Comparison of ENCODE assay signal across 28 mouse cellular contexts in the genomic region with DNA sequence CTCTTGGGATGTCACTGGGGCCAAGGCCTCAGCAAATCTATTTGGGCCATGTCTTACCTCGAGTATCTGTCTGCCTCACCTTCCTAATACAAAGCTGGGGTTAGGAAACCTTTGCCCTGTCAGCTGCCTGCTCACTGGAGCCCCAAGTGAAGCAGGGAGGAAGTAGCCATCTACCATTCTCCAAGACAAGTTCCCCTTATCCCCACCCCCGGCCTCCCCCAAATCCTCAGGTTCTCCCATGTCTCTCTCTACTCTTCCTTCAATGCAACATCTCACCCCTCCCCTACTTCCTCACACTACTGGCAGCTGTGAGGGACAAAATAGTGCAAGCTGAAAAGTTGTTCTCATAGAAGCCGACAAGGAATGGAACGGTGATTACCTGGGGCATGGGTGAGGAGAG. TPM values are rescaled to one million over a fixed set of nuclear protein-coding genes. Genes with fewer than 3 reads are reported as not detected.
DNase-seq lines count a peak whose midpoint lies in the region; ATAC-seq and TF ChIP-seq lines count a peak whose summit lies in the region.
"Had no signal": no experiment of that assay in that cellular context is flagged by ENCODE, and none has a peak within 500 bp of the region (broad histone marks: within the 10 kb centered on the region; RNA-seq: fewer than 3 reads in every experiment).

No protein-coding gene starts in this region.

- no peak for TF ChIP-seq CTCF in lung, adult 2 months (IDR thresholded peaks at IDR 0.05; ENCODE audit: insufficient read depth, low read length)
- TF ChIP-seq CTCF in lung, postnatal 0 days (IDR thresholded peaks at IDR 0.05): no peak

- no peak for TF ChIP-seq POLR2A in lung, adult 2 months (IDR thresholded peaks at IDR 0.05; ENCODE audit: borderline replicate concordance, extremely low read depth, low read depth, low read length)

- DNase-seq in heart, adult 11 months: peak; percentile 73
- no peak for DNase-seq in heart, adult 9 months (ENCODE audit: low spot score in 2 of 2)
- peak; percentile 5 for DNase-seq in lung, adult 2 months
- no peak for DNase-seq in lung, postnatal 0 days (ENCODE audit: low spot score)
- DNase-seq: adrenal gland, adult 8-10 months; adrenal gland, postnatal 14 days; adrenal gland, postnatal 36 days; B cell, adult 2 months; cerebellum, adult 11-12 months; cerebellum, adult 2 months; cerebellum, adult 9-10 months; cerebellum, postnatal 10 days; cerebellum, postnatal 25 days had no signal

- peaks cover 11% of the 10 kb centered on the region; the same call in 1 of the 2 replicates for H3K36me3 ChIP-seq in lung, postnatal 0 days (ENCODE audit: insufficient read depth, low read length)
- H3K36me3 ChIP-seq: embryonic facial prominence, embryonic 12.5 days; G1E had no signal

- H3K4me3 ChIP-seq in lung, adult 2 months (replicated peaks; ENCODE audit: extremely low read depth, low read depth, low read length): no peak overlapping the region
- H3K4me3 ChIP-seq in lung, postnatal 0 days (ENCODE audit: low read depth, low read length): no peak overlapping the region
- H3K4me3 ChIP-seq: embryonic facial prominence, embryonic 10.5 days; embryonic facial prominence, embryonic 12.5 days; forebrain, embryonic 13.5 days had no signal

- ATAC-seq in lung, postnatal 0 days: no peak
- peak; percentile 38 for ATAC-seq in granulocyte monocyte progenitor cell, adult 5-6 weeks (replicated peaks; ENCODE audit: poor library complexity, severe bottlenecking)
- no peak for ATAC-seq in frontal cortex, adult (ENCODE audit: low TSS enrichment)
- ATAC-seq: activated CD4-positive, CD25-positive, alpha-beta regulatory T cell, adult 4 months; CD4-positive, CD25-positive, alpha-beta regulatory T cell, adult 4 months; forebrain, embryonic 13.5 days; forebrain, embryonic 16.5 days; Patski had no signal

- WGBS in lung, adult 2 months: 73% methylated on average over 4 of the region's 4 CpGs
- WGBS in lung, postnatal 0 days: 79% methylated on average over 4 of the region's 4 CpGs

- H3K4me1 ChIP-seq in lung, adult 2 months (ENCODE audit: control insufficient read depth, insufficient read depth, low read length): peaks cover 15% of the 10 kb centered on the region
- peaks cover 11% of the 10 kb centered on the region; the same call in 1 of the 2 replicates for H3K4me1 ChIP-seq in lung, postnatal 0 days (ENCODE audit: insufficient read depth, low read depth, low read length)
- H3K4me1 ChIP-seq: embryonic facial prominence, embryonic 12.5 days had no signal

- no peaks in the 10 kb centered on the region for H3K9me3 ChIP-seq in lung, postnatal 0 days (ENCODE audit: low read length)
- H3K9me3 ChIP-seq: embryonic facial prominence, embryonic 10.5 days; embryonic facial prominence, embryonic 12.5 days; forebrain, embryonic 13.5 days; G1E had no signal

- H3K9ac ChIP-seq in lung, postnatal 0 days (replicated peaks; ENCODE audit: low read depth): no peak overlapping the region
- H3K9ac ChIP-seq: embryonic facial prominence, embryonic 12.5 days; forebrain, embryonic 13.5 days had no signal

- no peak overlapping the region for H3K4me2 ChIP-seq in lung, postnatal 0 days (replicated peaks; ENCODE audit: low read depth, low read length)
- H3K4me2 ChIP-seq: embryonic facial prominence, embryonic 12.5 days; forebrain, embryonic 13.5 days had no signal

- no peak for TF ChIP-seq EP300 in lung, postnatal 0 days (IDR thresholded peaks at IDR 0.05)

- no peak overlapping the region for H3K27ac ChIP-seq in lung, postnatal 0 days (ENCODE audit: low read length)
- H3K27ac ChIP-seq: embryonic facial prominence, embryonic 10.5 days; embryonic facial prominence, embryonic 12.5 days; forebrain, embryonic 13.5 days had no signal

- no peaks in the 10 kb centered on the region for H3K27me3 ChIP-seq in lung, postnatal 0 days (replicated peaks; ENCODE audit: insufficient read depth, low read length)
- H3K27me3 ChIP-seq: CH12.LX; embryonic facial prominence, embryonic 12.5 days; forebrain, embryonic 13.5 days; Patski had no signal

RNA-seq across cellular contexts. Expression of a gene that starts 52.4 kb away (rescaled TPM):
- not detected in 2 replicates for polyA plus RNA-seq in lung, adult 2 months (2012; rRNA removed)
- polyA plus RNA-seq in lung, postnatal 0 days (2015; fragmentation: Nextera tagmentation; extraction: Ambion mirVana): not detected in 2 replicates
- not detected in 2 replicates for total RNA-seq in granulocyte monocyte progenitor cell, adult 5-6 weeks (2014; fragmentation: Nextera tagmentation)
- total RNA-seq in granulocyte monocyte progenitor cell, adult 5-6 weeks (2017): not detected in 2 replicates
- total RNA-seq: adrenal gland, adult 18-20 months; adrenal gland, adult 8-10 months; adrenal gland, postnatal 14 days; adrenal gland, postnatal 36 days; CH12.LX; G1E had no signal
- polyA plus RNA-seq: activated CD4-positive, CD25-positive, alpha-beta regulatory T cell, adult 4 months; CD4-positive, CD25-positive, alpha-beta regulatory T cell, adult 4 months; cerebellum, adult 2 months; cortical plate, adult 2 months; embryonic facial prominence, embryonic 10.5 days; embryonic facial prominence, embryonic 12.5 days; embryonic facial prominence, embryonic 14.5 days; forebrain, embryonic 11.5 days; forebrain, embryonic 13.5 days; forebrain, embryonic 16.5 days; G1E; Patski had no signal

Comparison
In these comparisons a context has a peak if more than half of its experiments do, and no peak if none do; other contexts are left out.
1. DNase-seq: peak in heart, adult 11 months (single experiment) and lung, adult 2 months (single experiment); none in heart, adult 9 months (0 of 2) and lung, postnatal 0 days (single experiment).